Mouse (Mus musculus) T-helper 2 cell (primary cell): ENCODE measurements around the gene Tspan5.

ENCODE experiments used
- in situ Hi-C: fragments of 300-600 bp; cut with MboI, MseI; formaldehyde crosslinking; loops from one replicate; pipeline ENCODE4 v1.15.1; 2025; ENCODE audit warnings: high pct_unique_total_duplicates

Tspan5 gene

GRCm38 (mm10) chr3:138847809-138848208, 105.8 kb downstream of the Tspan5 start:
- in situ Hi-C loops: no loop called here

GRCm38 (mm10) chr3:138849755-138850301, 107.8 kb downstream of the Tspan5 start:
- in situ Hi-C loops: no loop called here

GRCm38 (mm10) chr3:138851876-138852275, 109.9 kb downstream of the Tspan5 start:
- in situ Hi-C loops: no loop called here

GRCm38 (mm10) chr3:138852982-138853689, 111.1 kb downstream of the Tspan5 start:
- in situ Hi-C loops: no loop called here

GRCm38 (mm10) chr3:138853996-138854836, 112.2 kb downstream of the Tspan5 start:
- in situ Hi-C loops: no loop called here

GRCm38 (mm10) chr3:138855387-138855786, 113.4 kb downstream of the Tspan5 start:
- in situ Hi-C loops: no loop called here

- in situ Hi-C loops: no loop called here
These were observed 115.0 kb downstream of the Tspan5 start for GRCm38 (mm10) chr3:138856946-138857345.

- in situ Hi-C loops: no loop called here
These were observed 116.0 kb downstream of the Tspan5 start for GRCm38 (mm10) chr3:138857805-138858546.

- in situ Hi-C loops: no loop called here
These were observed 116.7 kb downstream of the Tspan5 start for GRCm38 (mm10) chr3:138858649-138859048.

GRCm38 (mm10) chr3:138859166-138859565, 117.2 kb downstream of the Tspan5 start:
- in situ Hi-C loops: no loop called here

- in situ Hi-C loops: no loop called here
These were observed 117.7 kb downstream of the Tspan5 start for GRCm38 (mm10) chr3:138859666-138860065.

- in situ Hi-C loops: no loop called here
These were observed 118.3 kb downstream of the Tspan5 start for GRCm38 (mm10) chr3:138860257-138860760.

- in situ Hi-C loops: no loop called here
These were observed 119.0 kb downstream of the Tspan5 start for GRCm38 (mm10) chr3:138861032-138861431.

- in situ Hi-C loops: no loop called here
These were observed 119.6 kb downstream of the Tspan5 start for GRCm38 (mm10) chr3:138861589-138861988.

GRCm38 (mm10) chr3:138864166-138864648, 122.2 kb downstream of the Tspan5 start:
- in situ Hi-C loops: no loop called here

GRCm38 (mm10) chr3:138865271-138865670, 123.3 kb downstream of the Tspan5 start:
- in situ Hi-C loops: no loop called here

- in situ Hi-C loops: no loop called here
These were observed 125.3 kb downstream of the Tspan5 start for GRCm38 (mm10) chr3:138867149-138867848.

- in situ Hi-C loops: no loop called here
These were observed 126.4 kb downstream of the Tspan5 start for GRCm38 (mm10) chr3:138868409-138868808.

GRCm38 (mm10) chr3:138875282-138875681, 133.3 kb downstream of the Tspan5 start:
- in situ Hi-C loops: loop anchor here (5.0 kb wide), 1 partner anchor 338 kb away; no protein-coding TSS in a partner anchor

GRCm38 (mm10) chr3:138875936-138876335, 133.9 kb downstream of the Tspan5 start:
- in situ Hi-C loops: loop anchor here (5.0 kb wide), 1 partner anchor 339 kb away; no protein-coding TSS in a partner anchor

- in situ Hi-C loops: loop anchor here (5.0 kb wide), 1 partner anchor 339 kb away; no protein-coding TSS in a partner anchor
These were observed 134.4 kb downstream of the Tspan5 start for GRCm38 (mm10) chr3:138876418-138876817.
